Mouse (Mus musculus) heart, embryonic 14.5 days (tissue): ENCODE results near the gene Ankdd1a. TPM values are rescaled to one million over a fixed set of nuclear protein-coding genes. Genes with fewer than 3 reads are reported as not detected.

ENCODE experiments used
- ATAC-seq: fragments of 200-750 bp; cut with Nextera tagmentation; 2 replicates; pipeline ENCODE4 v1.8.0; 2017; ENCODE audit warnings: low read depth, moderate TSS enrichment; ENCODE audit not compliant: insufficient number of reproducible peaks, insufficient read depth, low FRiP score
- H3K27ac ChIP-seq, 2 experiments: fragments of 200-500 bp in 1 of 2; fragments of 300-500 bp in 1 of 2; sonication (generic) in 1 of 2; replicated peaks in 1 of 2; 2 replicates each; pipeline ENCODE4 v1.5.1; 2012 to 2014; ENCODE audit warnings: low read depth in 2 of 2, low read length in 2 of 2, control low read depth in 1 of 2, mild to moderate bottlenecking in 1 of 2, mixed read lengths in 1 of 2; ENCODE audit not compliant: control insufficient read depth in 1 of 2, insufficient read depth in 1 of 2
- H3K27me3 ChIP-seq: fragments of 300-500 bp; sonication (generic); 2 replicates; pipeline ENCODE4 v1.6.1; 2014; ENCODE audit warnings: mild to moderate bottlenecking, low read length, control low read depth; ENCODE audit not compliant: control insufficient read depth, insufficient read depth
- H3K36me3 ChIP-seq: fragments of 300-500 bp; sonication (generic); 2 replicates; pipeline ENCODE4 v1.6.1; 2014; ENCODE audit warnings: mild to moderate bottlenecking, control low read depth, low read length, mixed read lengths; ENCODE audit not compliant: control insufficient read depth, insufficient read depth
- H3K4me1 ChIP-seq, 2 experiments: fragments of 200-500 bp in 1 of 2; fragments of 300-500 bp in 1 of 2; sonication (generic) in 1 of 2; 2 replicates each; pipeline ENCODE4 v1.6.1; 2012 to 2014; ENCODE audit warnings: low read length in 2 of 2, control low read depth in 1 of 2, mixed read lengths in 1 of 2; ENCODE audit not compliant: control insufficient read depth in 2 of 2, insufficient read depth in 2 of 2
- H3K4me2 ChIP-seq: fragments of 300-500 bp; sonication (generic); 2 replicates; pipeline ENCODE4 v1.6.1; 2014; ENCODE audit warnings: mild to moderate bottlenecking, low read length
- H3K4me3 ChIP-seq, 2 experiments: fragments of 200-500 bp in 1 of 2; fragments of 300-500 bp in 1 of 2; sonication (generic) in 1 of 2; 2 replicates each; pipeline ENCODE4 v1.5.1; 2012 to 2014; ENCODE audit warnings: low read length in 2 of 2, mild to moderate bottlenecking in 2 of 2, control low read depth in 1 of 2, low read depth in 1 of 2, moderate library complexity in 1 of 2; ENCODE audit not compliant: control insufficient read depth in 1 of 2, insufficient read depth in 1 of 2
- H3K9ac ChIP-seq: fragments of 300-500 bp; sonication (generic); 2 replicates; pipeline ENCODE4 v1.6.1; 2014; ENCODE audit warnings: mild to moderate bottlenecking, low read length
- H3K9me3 ChIP-seq: fragments of 300-500 bp; sonication (generic); 2 replicates; pipeline ENCODE4 v1.6.1; 2016; ENCODE audit warnings: low read length, control low read depth; ENCODE audit not compliant: control insufficient read depth
- whole genome bisulfite sequencing: fragments of 180-500 bp; shearing (Covaris S2); extraction: QIAGEN DNeasy Blood & Tissue Kit; methylation state at CpG from one replicate; pipeline ENCODE4 v1.1.7; 2014; 5-methylcytosine and 5-hydroxymethylcytosine counted together
- polyA plus RNA-seq: library from polyadenylated mRNA; unstranded; fragments of >200 nt; fragmentation: Nextera tagmentation; extraction: Ambion mirVana; gene quantifications from 2 replicates; pipeline ENCODE4 v1.2.1, GENCODE M21; 2014

The Ankdd1a gene
- polyA plus RNA-seq, 1 experiment from 2014 or later = not detected

GRCm38 (mm10) chr9:65535789-65536469 is 15.9 kb upstream of the Ankdd1a start:
- no peak overlapping the region for H3K4me3 ChIP-seq
- no peak overlapping the region for H3K27ac ChIP-seq
- ATAC-seq = no peak; the same call in 1 of the 2 replicates
- H3K9ac ChIP-seq = no peak overlapping the region
- H3K36me3 ChIP-seq = no peaks in the 10 kb centered on the region
- H3K9me3 ChIP-seq = no peaks in the 10 kb centered on the region
- no peaks in the 10 kb centered on the region; a peak in 1 of 4 replicates for H3K4me1 ChIP-seq
- no peaks in the 10 kb centered on the region for H3K27me3 ChIP-seq
- no peak overlapping the region for H3K4me2 ChIP-seq
- 83% methylated on average over 10 of the region's 11 CpGs for WGBS

GRCm38 (mm10) chr9:65535191-65535722 is 15.3 kb upstream of the Ankdd1a start:
- Histone ChIP-seq H3K27ac (no peak overlapping the region), H3K4me2 (no peak overlapping the region), H3K36me3 (no peaks in the 10 kb centered on the region), H3K27me3 (no peaks in the 10 kb centered on the region), H3K9ac (no peak overlapping the region), H3K9me3 (no peaks in the 10 kb centered on the region), H3K4me3 (no peak overlapping the region), H3K4me1 (no peaks in the 10 kb centered on the region; a peak in 1 of 4 replicates)
- 65% methylated on average over 3 of the region's 3 CpGs for WGBS
- ATAC-seq = 0 out of 2 replicates have a peak, but pooled peaks have one; percentile 28

- Histone ChIP-seq H3K9ac (no peak overlapping the region), H3K27me3 (no peaks in the 10 kb centered on the region), H3K4me2 (no peak overlapping the region), H3K9me3 (no peaks in the 10 kb centered on the region), H3K4me3 (no peak overlapping the region), H3K4me1 (no peaks in the 10 kb centered on the region; a peak in 1 of 4 replicates), H3K36me3 (no peaks in the 10 kb centered on the region), H3K27ac (no peak overlapping the region)
- WGBS = 89% methylated on average over 3 of the region's 3 CpGs
- no peak for ATAC-seq
Measured at GRCm38 (mm10) chr9:65534111-65534510, 14.1 kb upstream of the Ankdd1a start.

- no peak overlapping the region for H3K9ac ChIP-seq
- H3K4me3 ChIP-seq = no peak overlapping the region
- H3K36me3 ChIP-seq = no peaks in the 10 kb centered on the region
- no peak for ATAC-seq
- H3K27ac ChIP-seq = no peak overlapping the region
- H3K9me3 ChIP-seq = no peaks in the 10 kb centered on the region
- H3K27me3 ChIP-seq = no peaks in the 10 kb centered on the region
- 64% methylated on average over 8 of the region's 8 CpGs for WGBS
- H3K4me1 ChIP-seq = peaks cover 5 to 7% of the 10 kb centered on the region in 2 experiments; a peak in 3 of 4 replicates
- no peak overlapping the region for H3K4me2 ChIP-seq
Measured at GRCm38 (mm10) chr9:65532986-65533385, 13.0 kb upstream of the Ankdd1a start.

GRCm38 (mm10) chr9:65531283-65531682 is 11.3 kb upstream of the Ankdd1a start:
- Histone ChIP-seq H3K27me3 (no peaks in the 10 kb centered on the region), H3K4me3 (no peak overlapping the region), H3K36me3 (no peaks in the 10 kb centered on the region), H3K27ac (no peak overlapping the region), H3K9ac (no peak overlapping the region), H3K9me3 (no peaks in the 10 kb centered on the region), H3K4me1 (peaks cover 5 to 7% of the 10 kb centered on the region in 2 experiments; a peak in 3 of 4 replicates), H3K4me2 (no peak overlapping the region)
- ATAC-seq = no peak
- 86% methylated on average over 5 of the region's 5 CpGs for WGBS

- ATAC-seq = no peak
- no peak overlapping the region for H3K4me2 ChIP-seq
- 58% methylated on average over 8 of the region's 8 CpGs for WGBS
- no peak overlapping the region for H3K9ac ChIP-seq
- no peak overlapping the region for H3K27ac ChIP-seq
- H3K36me3 ChIP-seq = no peaks in the 10 kb centered on the region
- peaks cover 5 to 7% of the 10 kb centered on the region in 2 experiments; a peak in 3 of 4 replicates for H3K4me1 ChIP-seq
- H3K27me3 ChIP-seq = no peaks in the 10 kb centered on the region
- H3K4me3 ChIP-seq = no peak overlapping the region
- no peaks in the 10 kb centered on the region for H3K9me3 ChIP-seq
Measured at GRCm38 (mm10) chr9:65529659-65530058, 9.7 kb upstream of the Ankdd1a start.

- Histone ChIP-seq H3K9me3 (no peaks in the 10 kb centered on the region), H3K9ac (0 out of 2 replicates have a peak overlapping the region, but pooled peaks have one; percentile 21), H3K27me3 (no peaks in the 10 kb centered on the region), H3K4me2 (no peak overlapping the region), H3K36me3 (no peaks in the 10 kb centered on the region), H3K4me3 (no peak overlapping the region), H3K4me1 (peaks cover 5 to 13% of the 10 kb centered on the region in 2 experiments; a peak in 3 of 4 replicates), H3K27ac (peak overlapping the region in 1 of 2 experiments; percentile 47; a peak in 1 of 4 replicates)
- WGBS = 37% methylated on average over 6 of the region's 6 CpGs
- no peak; the same call in 1 of the 2 replicates for ATAC-seq
Measured at GRCm38 (mm10) chr9:65528417-65529038, 8.5 kb upstream of the Ankdd1a start.
